Mouse (Mus musculus): ENCODE results near the gene Stk24.

DNA sequence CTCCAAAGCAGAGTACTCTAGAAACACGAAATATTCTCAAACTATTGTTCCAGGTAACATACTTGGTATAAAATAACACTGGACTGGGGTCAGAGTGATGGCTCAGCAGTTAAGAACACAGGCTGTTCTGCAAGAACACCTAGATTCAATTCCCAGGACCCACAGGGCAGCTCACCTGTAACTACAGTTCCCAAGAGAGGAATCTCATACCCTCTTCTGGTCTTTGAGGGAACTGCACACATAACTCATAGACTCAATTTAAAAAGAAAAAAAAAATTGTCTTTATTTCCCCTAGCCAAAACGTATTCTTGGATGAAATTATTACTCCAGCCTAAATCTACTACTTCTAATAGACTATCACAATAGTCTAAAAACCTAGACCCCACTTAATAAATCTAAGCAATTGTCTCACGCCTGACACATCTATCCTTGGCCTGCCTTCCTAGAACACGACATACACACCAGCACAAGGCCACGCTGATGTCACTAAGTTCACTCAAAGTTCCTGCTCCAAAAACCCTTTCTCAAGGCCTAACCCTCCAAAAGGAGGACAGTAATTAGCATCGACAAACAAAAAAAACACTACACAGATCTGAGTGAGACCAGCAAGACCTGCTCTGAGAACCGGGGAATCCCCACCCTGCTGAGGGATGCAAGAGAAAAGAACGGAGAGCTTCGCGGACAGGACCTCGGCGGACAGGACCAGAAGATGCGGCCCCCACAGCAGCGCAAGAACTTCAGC, 94.3 kb downstream of the Stk24 start:
- peak; percentile 57 for TF ChIP-seq CTCF (IDR thresholded peaks at IDR 0.05)
- TF ChIP-seq EP300 (IDR thresholded peaks at IDR 0.05) = no peak
